Mouse (Mus musculus): ENCODE results near the gene Cps1.

Cps1 gene

GRCm38 (mm10) chr1:67122797-67123196 lies at the start of gene Cps1:
TSS of gene Cps1 (plus strand) at chr1:67123026.
- no peak for DNase-seq (ENCODE audit: low spot score in 2 of 2)

GRCm38 (mm10) chr1:67077739-67078138 lies 45.1 kb upstream of the Cps1 start:
- no peak for DNase-seq (ENCODE audit: low spot score in 2 of 2)

GRCm38 (mm10) chr1:67078666-67079065 lies 44.2 kb upstream of the Cps1 start:
- no peak for DNase-seq (ENCODE audit: low spot score in 2 of 2)

- no peak for DNase-seq (ENCODE audit: low spot score in 2 of 2)
These were observed 43.7 kb upstream of the Cps1 start for GRCm38 (mm10) chr1:67079146-67079545.

GRCm38 (mm10) chr1:67092473-67092872 lies 30.4 kb upstream of the Cps1 start:
- no peak for DNase-seq (ENCODE audit: low spot score in 2 of 2)

- no peak for DNase-seq (ENCODE audit: low spot score in 2 of 2)
These were observed 23.6 kb upstream of the Cps1 start for GRCm38 (mm10) chr1:67099215-67099614.

GRCm38 (mm10) chr1:67103476-67104248 lies 19.2 kb upstream of the Cps1 start:
- DNase-seq (ENCODE audit: low spot score in 2 of 2): peak in 1 of 2 experiments; percentile 7

- DNase-seq (ENCODE audit: low spot score in 2 of 2): no peak
These were observed 11.1 kb upstream of the Cps1 start for GRCm38 (mm10) chr1:67111621-67112298.

- no peak for DNase-seq (ENCODE audit: low spot score in 2 of 2)
These were observed 9.3 kb upstream of the Cps1 start for GRCm38 (mm10) chr1:67113343-67114030.

GRCm38 (mm10) chr1:67116571-67116970 lies 6.3 kb upstream of the Cps1 start:
- DNase-seq (ENCODE audit: low spot score in 2 of 2): no peak

- DNase-seq (ENCODE audit: low spot score in 2 of 2): no peak
These were observed 5.0 kb upstream of the Cps1 start for GRCm38 (mm10) chr1:67117778-67118177.

- no peak for DNase-seq (ENCODE audit: low spot score in 2 of 2)
These were observed 2.6 kb downstream of the Cps1 start for GRCm38 (mm10) chr1:67125433-67125832.

GRCm38 (mm10) chr1:67143939-67144338 lies 21.1 kb downstream of the Cps1 start:
- peak in 1 of 2 experiments; percentile 12 for DNase-seq (ENCODE audit: low spot score in 2 of 2)

- DNase-seq (ENCODE audit: low spot score in 2 of 2): no peak
These were observed 28.4 kb downstream of the Cps1 start for GRCm38 (mm10) chr1:67151246-67151645.

- no peak for DNase-seq (ENCODE audit: low spot score in 2 of 2)
These were observed 44.5 kb downstream of the Cps1 start for GRCm38 (mm10) chr1:67167283-67167682.

- peak in 1 of 2 experiments; percentile 55 for DNase-seq (ENCODE audit: low spot score in 2 of 2)
These were observed 58.3 kb downstream of the Cps1 start for GRCm38 (mm10) chr1:67181165-67181564.

GRCm38 (mm10) chr1:67182201-67182600 lies 59.4 kb downstream of the Cps1 start:
- no peak for DNase-seq (ENCODE audit: low spot score in 2 of 2)

GRCm38 (mm10) chr1:67183532-67183931 lies 60.7 kb downstream of the Cps1 start:
- peak; percentile 56 to 63 for DNase-seq (ENCODE audit: low spot score in 2 of 2)

GRCm38 (mm10) chr1:67184134-67184533 lies 61.3 kb downstream of the Cps1 start:
- DNase-seq (ENCODE audit: low spot score in 2 of 2): no peak

GRCm38 (mm10) chr1:67197335-67197734 lies 74.5 kb downstream of the Cps1 start:
- DNase-seq (ENCODE audit: low spot score in 2 of 2): no peak

GRCm38 (mm10) chr1:67218339-67218944 lies 95.6 kb downstream of the Cps1 start:
- peak in 1 of 2 experiments; percentile 46 for DNase-seq (ENCODE audit: low spot score in 2 of 2)

GRCm38 (mm10) chr1:67223666-67224065 lies 100.8 kb downstream of the Cps1 start:
- DNase-seq (ENCODE audit: low spot score in 2 of 2): peak in 1 of 2 experiments; percentile 3

Data from left cerebral cortex, adult 9 months (tissue).